Mouse (Mus musculus): ENCODE data around the gene Hist1h1c. TPM values are rescaled to one million over a fixed set of nuclear protein-coding genes. Genes with fewer than 3 reads are reported as not detected.
A peak's percentile ranks its signal among the peaks of the same experiment; 100 is the strongest.

Gene Hist1h1c
- polyA plus RNA-seq, 2 experiments, result 46.8 to 72.5 TPM

GRCm38 (mm10) chr13:23706771-23707170 is 31.8 kb upstream of the Hist1h1c start:
- no peaks in the 10 kb centered on the region for H3K36me3 ChIP-seq (replicated peaks; ENCODE audit: control insufficient read depth, insufficient read depth, low read depth)
- DNase-seq (ENCODE audit: low read depth in 3 of 3, low spot score in 3 of 3), result no peak
- H3K27ac ChIP-seq, result no peak overlapping the region
- WGBS (ENCODE audit: insufficient replicate concordance), result 77% methylated on average over 12 of the region's 12 CpGs
- peaks cover 2 to 7% of the 10 kb centered on the region in 2 experiments; a peak in 2 of 4 replicates for H3K4me1 ChIP-seq (replicated peaks; ENCODE audit: control insufficient read depth in 2 of 2, insufficient read depth in 2 of 2, low read length in 1 of 2)
- no peak for TF ChIP-seq EP300 (IDR thresholded peaks at IDR 0.05; ENCODE audit: low read depth)
- no peak for TF ChIP-seq CTCF (IDR thresholded peaks at IDR 0.05; ENCODE audit: low read depth)
- H3K9me3 ChIP-seq (ENCODE audit: control insufficient read depth, low read length), result no peaks in the 10 kb centered on the region
- H3K4me2 ChIP-seq (ENCODE audit: low read depth), result no peak overlapping the region
- no peak for ATAC-seq (ENCODE audit: insufficient read depth)
- H3K27me3 ChIP-seq (ENCODE audit: control insufficient read depth, insufficient read depth, low read length), result peaks cover 6% of the 10 kb centered on the region
- H3K9ac ChIP-seq (replicated peaks), result no peak overlapping the region
- no peak overlapping the region for H3K4me3 ChIP-seq (ENCODE audit: insufficient read depth in 1 of 2, low read depth in 2 of 2, low read length in 2 of 2)

- no peak for DNase-seq (ENCODE audit: low read depth in 3 of 3, low spot score in 3 of 3)
- Histone ChIP-seq H3K4me2 (ENCODE audit: low read depth) (no peak overlapping the region), H3K9me3 (ENCODE audit: control insufficient read depth, low read length) (no peaks in the 10 kb centered on the region), H3K9ac (replicated peaks) (no peak overlapping the region), H3K27me3 (ENCODE audit: control insufficient read depth, insufficient read depth, low read length) (peaks cover 6% of the 10 kb centered on the region), H3K4me3 (ENCODE audit: insufficient read depth in 1 of 2, low read depth in 2 of 2, low read length in 2 of 2) (no peak overlapping the region), H3K4me1 (replicated peaks; ENCODE audit: control insufficient read depth in 2 of 2, insufficient read depth in 2 of 2, low read length in 1 of 2) (peaks cover 2 to 9% of the 10 kb centered on the region in 2 experiments; a peak in 2 of 4 replicates), H3K36me3 (replicated peaks; ENCODE audit: control insufficient read depth, insufficient read depth, low read depth) (no peaks in the 10 kb centered on the region), H3K27ac (no peak overlapping the region)
- 69% methylated on average over 4 of the region's 4 CpGs for WGBS (ENCODE audit: insufficient replicate concordance)
- TF ChIP-seq CTCF (IDR thresholded peaks at IDR 0.05; ENCODE audit: low read depth) (no peak), EP300 (IDR thresholded peaks at IDR 0.05; ENCODE audit: low read depth) (no peak)
- no peak for ATAC-seq (ENCODE audit: insufficient read depth)
Measured at GRCm38 (mm10) chr13:23708041-23708440, 30.6 kb upstream of the Hist1h1c start.

- Histone ChIP-seq H3K9ac (replicated peaks) (no peak overlapping the region; the same call in 1 of the 2 replicates), H3K4me2 (ENCODE audit: low read depth) (no peak overlapping the region), H3K4me1 (replicated peaks; ENCODE audit: control insufficient read depth in 2 of 2, insufficient read depth in 2 of 2, low read length in 1 of 2) (peaks cover 2 to 9% of the 10 kb centered on the region in 2 experiments; a peak in 2 of 4 replicates), H3K27ac (no peak overlapping the region), H3K4me3 (ENCODE audit: insufficient read depth in 1 of 2, low read depth in 2 of 2, low read length in 2 of 2) (no peak overlapping the region), H3K36me3 (replicated peaks; ENCODE audit: control insufficient read depth, insufficient read depth, low read depth) (no peaks in the 10 kb centered on the region), H3K9me3 (ENCODE audit: control insufficient read depth, low read length) (no peaks in the 10 kb centered on the region), H3K27me3 (ENCODE audit: control insufficient read depth, insufficient read depth, low read length) (peaks cover 6% of the 10 kb centered on the region)
- 74% methylated on average over 4 of the region's 4 CpGs for WGBS (ENCODE audit: insufficient replicate concordance)
- no peak for DNase-seq (ENCODE audit: low read depth in 3 of 3, low spot score in 3 of 3)
- no peak for ATAC-seq (ENCODE audit: insufficient read depth)
- TF ChIP-seq CTCF (IDR thresholded peaks at IDR 0.05; ENCODE audit: low read depth), result no peak
- TF ChIP-seq EP300 (IDR thresholded peaks at IDR 0.05; ENCODE audit: low read depth), result no peak
Measured at GRCm38 (mm10) chr13:23708654-23709053, 30.0 kb upstream of the Hist1h1c start.

DNA sequence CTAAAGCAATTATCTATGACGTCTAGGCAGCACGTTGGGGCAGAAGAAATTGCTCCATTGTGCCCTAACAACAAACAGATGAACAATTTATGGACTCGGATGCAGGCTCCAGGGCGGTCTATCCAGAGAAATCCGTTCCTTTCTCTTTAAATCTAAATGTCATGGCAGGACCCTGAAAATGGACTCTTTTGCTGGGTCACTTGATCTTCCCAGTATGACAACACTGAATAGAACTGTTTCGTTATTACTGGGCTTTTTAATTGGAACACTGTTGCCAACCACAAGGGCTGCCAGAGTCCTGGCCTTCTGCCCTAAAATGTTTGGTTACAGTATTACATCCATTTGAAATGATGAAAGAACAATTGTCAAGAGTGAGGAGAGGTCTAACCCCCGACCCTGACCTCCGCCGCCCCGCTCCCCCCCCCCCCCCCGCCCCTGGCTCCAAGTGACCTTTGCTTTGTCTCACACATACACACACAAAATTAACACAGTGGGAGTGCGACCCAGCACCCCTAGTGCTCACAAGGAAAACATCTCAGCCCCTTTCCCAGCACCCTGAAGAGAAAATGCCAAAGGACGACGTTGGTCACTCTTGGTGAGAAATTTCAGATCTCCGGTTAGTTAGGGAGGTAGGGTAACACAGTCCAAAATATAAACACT is 28.8 kb upstream of the Hist1h1c start:
- no peak for ATAC-seq (ENCODE audit: insufficient read depth)
- no peak for DNase-seq (ENCODE audit: low read depth in 3 of 3, low spot score in 3 of 3)
- Histone ChIP-seq H3K4me3 (ENCODE audit: insufficient read depth in 1 of 2, low read depth in 2 of 2, low read length in 2 of 2) (peak overlapping the region; percentile 45 to 51), H3K4me1 (replicated peaks; ENCODE audit: control insufficient read depth in 2 of 2, insufficient read depth in 2 of 2, low read length in 1 of 2) (peaks cover 2 to 9% of the 10 kb centered on the region in 2 experiments; a peak in 2 of 4 replicates), H3K9ac (replicated peaks) (peak overlapping the region; percentile 71), H3K27ac (no peak overlapping the region), H3K9me3 (ENCODE audit: control insufficient read depth, low read length) (no peaks in the 10 kb centered on the region), H3K36me3 (replicated peaks; ENCODE audit: control insufficient read depth, insufficient read depth, low read depth) (no peaks in the 10 kb centered on the region), H3K27me3 (ENCODE audit: control insufficient read depth, insufficient read depth, low read length) (peaks cover 6% of the 10 kb centered on the region), H3K4me2 (ENCODE audit: low read depth) (peak overlapping the region; percentile 57)
- no peak for TF ChIP-seq EP300 (IDR thresholded peaks at IDR 0.05; ENCODE audit: low read depth)
- no peak for TF ChIP-seq CTCF (IDR thresholded peaks at IDR 0.05; ENCODE audit: low read depth)
- WGBS (ENCODE audit: insufficient replicate concordance), result 37% methylated on average over 14 of the region's 15 CpGs

- peaks cover 2 to 9% of the 10 kb centered on the region in 2 experiments; a peak in 2 of 4 replicates for H3K4me1 ChIP-seq (replicated peaks; ENCODE audit: control insufficient read depth in 2 of 2, insufficient read depth in 2 of 2, low read length in 1 of 2)
- H3K36me3 ChIP-seq (replicated peaks; ENCODE audit: control insufficient read depth, insufficient read depth, low read depth), result no peaks in the 10 kb centered on the region
- 1% methylated on average over 17 of the region's 17 CpGs for WGBS (ENCODE audit: insufficient replicate concordance)
- ATAC-seq (ENCODE audit: insufficient read depth), result peak; percentile 28; the same call in 1 of the 2 replicates
- H3K9me3 ChIP-seq (ENCODE audit: control insufficient read depth, low read length), result no peaks in the 10 kb centered on the region
- no peak for DNase-seq (ENCODE audit: low read depth in 3 of 3, low spot score in 3 of 3)
- TF ChIP-seq EP300 (IDR thresholded peaks at IDR 0.05; ENCODE audit: low read depth) (no peak), CTCF (IDR thresholded peaks at IDR 0.05; ENCODE audit: low read depth) (no peak)
- H3K27me3 ChIP-seq (ENCODE audit: control insufficient read depth, insufficient read depth, low read length), result peaks cover 6% of the 10 kb centered on the region
- peak within 1 kb of the TSS; percentile 45 to 51 for H3K4me3 ChIP-seq (ENCODE audit: insufficient read depth in 1 of 2, low read depth in 2 of 2, low read length in 2 of 2)
- peak within 1 kb of the TSS; percentile 57 for H3K4me2 ChIP-seq (ENCODE audit: low read depth)
- no peak within 1 kb of the TSS for H3K27ac ChIP-seq
- H3K9ac ChIP-seq (replicated peaks), result peak within 1 kb of the TSS; percentile 71
Measured at GRCm38 (mm10) chr13:23710374-23711089, 28.1 kb upstream of the Hist1h1c start, which contains the start of gene Hfe. Gene Hfe (minus strand): TSS chr13:23710854.
